Mouse (Mus musculus) stomach, embryonic 14.5 days (tissue): ENCODE data around the gene Psap. TPM values are rescaled to one million over a fixed set of nuclear protein-coding genes. Genes with fewer than 3 reads are reported as not detected.
A peak's percentile ranks its signal among the peaks of the same experiment; 100 is the strongest.

Experiments used
- ATAC-seq: fragments of 200-750 bp; cut with Nextera tagmentation; 2 replicates; pipeline ENCODE4 v1.8.0; 2017; ENCODE audit warnings: low read depth, moderate TSS enrichment; ENCODE audit not compliant: insufficient number of reproducible peaks, insufficient read depth, low FRiP score
- H3K27ac ChIP-seq: fragments of 300-500 bp; sonication (generic); 2 replicates; pipeline ENCODE4 v1.5.1; 2014; ENCODE audit warnings: mild to moderate bottlenecking, low read length, moderate library complexity, mixed read lengths
- H3K27me3 ChIP-seq: fragments of 300-500 bp; sonication (generic); 2 replicates; pipeline ENCODE4 v1.6.1; 2014; ENCODE audit warnings: low read length, control low read depth, mixed read lengths; ENCODE audit not compliant: control insufficient read depth, insufficient read depth
- H3K36me3 ChIP-seq: fragments of 300-500 bp; sonication (generic); 2 replicates; pipeline ENCODE4 v1.6.1; 2014; ENCODE audit warnings: mild to moderate bottlenecking, control low read depth, low read length, moderate library complexity, mixed read lengths; ENCODE audit not compliant: control insufficient read depth, insufficient read depth
- H3K4me1 ChIP-seq: fragments of 300-500 bp; sonication (generic); 2 replicates; pipeline ENCODE4 v1.6.1; 2014; ENCODE audit warnings: low read length, control low read depth, mixed read lengths; ENCODE audit not compliant: control insufficient read depth, insufficient read depth
- H3K4me2 ChIP-seq: fragments of 300-500 bp; sonication (generic); replicated peaks from 2 replicates; pipeline ENCODE4 v1.6.1; 2014; ENCODE audit warnings: low read depth, low read length, control low read depth
- H3K4me3 ChIP-seq: fragments of 300-500 bp; sonication (generic); 2 replicates; pipeline ENCODE4 v1.5.1; 2014; ENCODE audit warnings: low read depth, low read length, control low read depth
- H3K9ac ChIP-seq: fragments of 300-500 bp; sonication (generic); replicated peaks from 2 replicates; pipeline ENCODE4 v1.6.1; 2014; ENCODE audit warnings: low read depth, mild to moderate bottlenecking, control low read depth, low read length, moderate library complexity, mixed read lengths
- H3K9me3 ChIP-seq: fragments of 300-500 bp; sonication (generic); 2 replicates; pipeline ENCODE4 v1.6.1; 2016; ENCODE audit warnings: low read depth, low read length, control low read depth; ENCODE audit not compliant: control insufficient read depth
- WGBS: fragments of 180-500 bp; shearing (Covaris S2); extraction: QIAGEN DNeasy Blood & Tissue Kit; methylation state at CpG from one replicate; pipeline ENCODE4 v1.1.7; 2014; 5-methylcytosine and 5-hydroxymethylcytosine counted together
- polyA plus RNA-seq: library from polyadenylated mRNA; unstranded; fragments of >200 nt; fragmentation: Nextera tagmentation; extraction: Ambion mirVana; gene quantifications from 2 replicates; pipeline ENCODE4 v1.2.1, GENCODE M21; 2014

Psap gene
- polyA plus RNA-seq, 1 experiment from 2014 or later, result 106 TPM

GRCm38 (mm10) chr10:60287161-60287560, 9.7 kb downstream of the Psap start:
- H3K27me3 ChIP-seq, result no peaks in the 10 kb centered on the region
- peaks cover 3% of the 10 kb centered on the region; the same call in 1 of the 2 replicates for H3K36me3 ChIP-seq
- no peaks in the 10 kb centered on the region for H3K9me3 ChIP-seq
- 90% methylated on average over 4 of the region's 4 CpGs for WGBS
- H3K4me3 ChIP-seq, result no peak overlapping the region
- no peak overlapping the region for H3K4me2 ChIP-seq
- no peak overlapping the region for H3K9ac ChIP-seq
- peaks cover 46% of the 10 kb centered on the region for H3K4me1 ChIP-seq
- H3K27ac ChIP-seq, result no peak overlapping the region
- no peak for ATAC-seq

GRCm38 (mm10) chr10:60287726-60288125, 10.3 kb downstream of the Psap start:
- no peak overlapping the region for H3K27ac ChIP-seq
- ATAC-seq, result no peak
- H3K4me3 ChIP-seq, result no peak overlapping the region
- no peaks in the 10 kb centered on the region for H3K27me3 ChIP-seq
- H3K4me2 ChIP-seq, result no peak overlapping the region
- H3K9ac ChIP-seq, result no peak overlapping the region
- peaks cover 42% of the 10 kb centered on the region for H3K4me1 ChIP-seq
- peaks cover 7% of the 10 kb centered on the region for H3K36me3 ChIP-seq
- no peaks in the 10 kb centered on the region for H3K9me3 ChIP-seq
- 71% methylated on average over 2 of the region's 2 CpGs for WGBS

- no peak overlapping the region for H3K4me3 ChIP-seq
- no peaks in the 10 kb centered on the region for H3K27me3 ChIP-seq
- peaks cover 40% of the 10 kb centered on the region for H3K4me1 ChIP-seq
- H3K4me2 ChIP-seq, result no peak overlapping the region
- peaks cover 20% of the 10 kb centered on the region for H3K36me3 ChIP-seq
- H3K9ac ChIP-seq, result no peak overlapping the region
- H3K9me3 ChIP-seq, result no peaks in the 10 kb centered on the region
- H3K27ac ChIP-seq, result no peak overlapping the region
- 75% methylated on average over 8 of the region's 8 CpGs for WGBS
- ATAC-seq, result no peak
Measured at GRCm38 (mm10) chr10:60289216-60289615, 11.8 kb downstream of the Psap start.

GRCm38 (mm10) chr10:60290026-60290738, 12.8 kb downstream of the Psap start:
- no peak overlapping the region for H3K9ac ChIP-seq
- H3K4me3 ChIP-seq, result no peak overlapping the region
- H3K9me3 ChIP-seq, result no peaks in the 10 kb centered on the region
- no peaks in the 10 kb centered on the region for H3K27me3 ChIP-seq
- no peak for ATAC-seq
- H3K36me3 ChIP-seq, result peaks cover 30% of the 10 kb centered on the region
- H3K27ac ChIP-seq, result peak overlapping the region; percentile 48; the same call in 1 of the 2 replicates
- WGBS, result 50% methylated on average over 7 of the region's 7 CpGs
- peaks cover 30% of the 10 kb centered on the region for H3K4me1 ChIP-seq
- no peak overlapping the region for H3K4me2 ChIP-seq

- 62% methylated on average over 8 of the region's 8 CpGs for WGBS
- H3K4me2 ChIP-seq, result no peak overlapping the region
- ATAC-seq, result 0 out of 2 replicates have a peak, but pooled peaks have one; percentile 39
- peaks cover 34% of the 10 kb centered on the region for H3K36me3 ChIP-seq
- no peak overlapping the region for H3K9ac ChIP-seq
- H3K9me3 ChIP-seq, result no peaks in the 10 kb centered on the region
- H3K27me3 ChIP-seq, result no peaks in the 10 kb centered on the region
- H3K4me1 ChIP-seq, result peaks cover 25% of the 10 kb centered on the region
- no peak overlapping the region for H3K4me3 ChIP-seq
- H3K27ac ChIP-seq, result no peak overlapping the region; the same call in 1 of the 2 replicates
Measured at GRCm38 (mm10) chr10:60290739-60291110, 13.3 kb downstream of the Psap start.

- peaks cover 41% of the 10 kb centered on the region for H3K36me3 ChIP-seq
- peaks cover 19% of the 10 kb centered on the region for H3K4me1 ChIP-seq
- 84% methylated on average over 8 of the region's 8 CpGs for WGBS
Measured at GRCm38 (mm10) chr10:60292209-60292608, 14.8 kb downstream of the Psap start.

GRCm38 (mm10) chr10:60294621-60295020, 17.2 kb downstream of the Psap start:
- H3K9ac ChIP-seq, result no peak overlapping the region

More at GRCm38 (mm10) chr10:60292209-60292608, 14.8 kb downstream of the Psap start:
- Histone ChIP-seq H3K4me3 (no peak overlapping the region), H3K9me3 (no peaks in the 10 kb centered on the region), H3K27me3 (no peaks in the 10 kb centered on the region), H3K4me2 (no peak overlapping the region), H3K27ac (no peak overlapping the region), H3K9ac (no peak overlapping the region)
- no peak for ATAC-seq

GRCm38 (mm10) chr10:60295356-60295755, 17.9 kb downstream of the Psap start:
- Histone ChIP-seq H3K36me3 (peaks cover 62% of the 10 kb centered on the region), H3K4me1 (peaks cover 7% of the 10 kb centered on the region), H3K27ac (no peak overlapping the region), H3K4me3 (no peak overlapping the region), H3K4me2 (no peak overlapping the region), H3K9me3 (no peaks in the 10 kb centered on the region), H3K9ac (no peak overlapping the region), H3K27me3 (no peaks in the 10 kb centered on the region)
- WGBS, result 80% methylated on average over 3 of the region's 3 CpGs
- ATAC-seq, result no peak

More at GRCm38 (mm10) chr10:60294621-60295020, 17.2 kb downstream of the Psap start:
- no peak overlapping the region for H3K4me3 ChIP-seq
- H3K27ac ChIP-seq, result no peak overlapping the region
- peaks cover 55% of the 10 kb centered on the region for H3K36me3 ChIP-seq
- no peaks in the 10 kb centered on the region for H3K27me3 ChIP-seq
- no peaks in the 10 kb centered on the region for H3K9me3 ChIP-seq
- WGBS, result 85% methylated on average over 7 of the region's 7 CpGs
- ATAC-seq, result no peak
- no peak overlapping the region for H3K4me2 ChIP-seq
- H3K4me1 ChIP-seq, result peaks cover 14% of the 10 kb centered on the region
